8 mouse cellular contexts compared by ENCODE assay signal in the genomic region with DNA sequence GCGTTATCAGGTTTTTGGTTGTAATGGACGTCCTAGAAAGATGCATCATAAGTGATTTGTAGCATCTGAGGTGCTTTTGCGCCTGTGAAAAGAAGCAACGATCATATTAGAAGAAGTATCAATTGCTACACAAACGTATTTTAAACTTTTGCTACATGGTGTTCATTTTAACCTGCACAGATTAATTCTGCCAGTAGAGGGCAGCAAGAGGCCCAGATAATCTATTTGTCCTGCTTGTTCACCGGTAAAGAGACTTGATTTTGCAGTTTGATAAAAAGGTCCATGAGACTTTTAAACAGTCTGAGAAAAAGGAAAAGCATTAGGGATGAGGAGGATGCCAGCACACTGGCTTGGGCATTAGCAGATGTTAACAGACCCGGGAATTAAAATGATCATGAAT. TPM values are rescaled to one million over a fixed set of nuclear protein-coding genes. Genes with fewer than 3 reads are reported as not detected.
A peak's percentile ranks its signal among the peaks of the same experiment; 100 is the strongest.
DNase-seq lines count a peak whose midpoint lies in the region; ATAC-seq and TF ChIP-seq lines count a peak whose summit lies in the region.
"Had no signal": no experiment of that assay in that cellular context is flagged by ENCODE, and none has a peak within 500 bp of the region (broad histone marks: within the 10 kb centered on the region; RNA-seq: fewer than 3 reads in every experiment).

No protein-coding gene starts in this region.

- WGBS in liver, adult 2 months: 26% methylated on average over 7 of the region's 7 CpGs
- 28% methylated on average over 7 of the region's 7 CpGs for WGBS in liver, embryonic 11.5 days

- H3K9me3 ChIP-seq in liver, embryonic 11.5 days (ENCODE audit: control insufficient read depth, low read length): no peaks in the 10 kb centered on the region
- no peaks in the 10 kb centered on the region for H3K9me3 ChIP-seq in G1E (replicated peaks)
- H3K9me3 ChIP-seq: midbrain, embryonic 12.5 days had no signal

- H3K4me1 ChIP-seq in liver, adult 2 months (ENCODE audit: control insufficient read depth, insufficient read depth, low read length): no peaks in the 10 kb centered on the region
- no peaks in the 10 kb centered on the region for H3K4me1 ChIP-seq in liver, embryonic 11.5 days (replicated peaks; ENCODE audit: control insufficient read depth, insufficient read depth, low read length)
- H3K4me1 ChIP-seq in G1E (ENCODE audit: insufficient read depth, low read depth, low read length): no peaks in the 10 kb centered on the region
- H3K4me1 ChIP-seq: midbrain, embryonic 12.5 days had no signal

- no peak overlapping the region for H3K27ac ChIP-seq in liver, adult 2 months (replicated peaks; ENCODE audit: insufficient read depth, low read depth, low read length)
- H3K27ac ChIP-seq in liver, embryonic 11.5 days (ENCODE audit: low read depth, low read length): no peak overlapping the region
- no peak overlapping the region for H3K27ac ChIP-seq in left cerebral cortex, adult 2 months
- H3K27ac ChIP-seq: midbrain, embryonic 12.5 days had no signal

- peak; percentile 26 for DNase-seq in liver, adult 2 months (ENCODE audit: extremely low read depth, low read depth, low spot score)
- no peak for DNase-seq in liver, embryonic 11.5 days (ENCODE audit: low spot score)
- no peak for DNase-seq in G1E (ENCODE audit: low spot score)
- peak; percentile 23 for DNase-seq in adrenal gland, adult 2 months
- DNase-seq in forelimb bud, embryonic 11.5 days (ENCODE audit: low read depth, low spot score): peak; percentile 61
- DNase-seq in left cerebral cortex, adult 2 months (ENCODE audit: extremely low spot score in 1 of 2, low spot score in 2 of 2): peak; percentile 30 to 46
- DNase-seq in right cerebral cortex, postnatal 10 days (ENCODE audit: low spot score in 2 of 2): peak; percentile 55 to 68

- intact Hi-C loops in left cerebral cortex, adult 2 months (cut with DNase I): loop anchor here (1.0 kb wide), 1 partner anchor 73 kb away; no protein-coding TSS in a partner anchor

- TF ChIP-seq POLR2A in liver, adult 2 months (IDR thresholded peaks at IDR 0.05; ENCODE audit: extremely low read depth, insufficient read depth, low read length): no peak

- H3K9ac ChIP-seq in liver, adult 2 months (ENCODE audit: low read depth, low read length): no peak overlapping the region
- no peak overlapping the region for H3K9ac ChIP-seq in liver, embryonic 11.5 days (ENCODE audit: low read depth, low read length)
- H3K9ac ChIP-seq: midbrain, embryonic 12.5 days had no signal

- H3K27me3 ChIP-seq in liver, adult 2 months (ENCODE audit: control insufficient read depth, insufficient read depth, low read length): no peaks in the 10 kb centered on the region
- H3K27me3 ChIP-seq in liver, embryonic 11.5 days (replicated peaks; ENCODE audit: control insufficient read depth, insufficient read depth, low read length): no peaks in the 10 kb centered on the region
- H3K27me3 ChIP-seq in G1E (ENCODE audit: insufficient read depth, low read length): peaks cover 13% of the 10 kb centered on the region
- H3K27me3 ChIP-seq: midbrain, embryonic 12.5 days had no signal

- no peak overlapping the region for H3K4me3 ChIP-seq in liver, adult 2 months (ENCODE audit: insufficient read depth, low read depth, low read length)
- H3K4me3 ChIP-seq in liver, embryonic 11.5 days (ENCODE audit: low read depth, low read length): no peak overlapping the region
- no peak overlapping the region for H3K4me3 ChIP-seq in G1E (ENCODE audit: low read depth, low read length)
- no peak overlapping the region for H3K4me3 ChIP-seq in left cerebral cortex, adult 2 months
- H3K4me3 ChIP-seq: midbrain, embryonic 12.5 days had no signal

- no peaks in the 10 kb centered on the region for H3K79me2 ChIP-seq in liver, adult 2 months (ENCODE audit: control insufficient read depth, insufficient read depth, low read length)

- H3K4me2 ChIP-seq in liver, embryonic 11.5 days: no peak overlapping the region
- H3K4me2 ChIP-seq: midbrain, embryonic 12.5 days had no signal

- no peaks in the 10 kb centered on the region for H3K36me3 ChIP-seq in liver, adult 2 months (ENCODE audit: control insufficient read depth, insufficient read depth, low read length)
- no peaks in the 10 kb centered on the region for H3K36me3 ChIP-seq in liver, embryonic 11.5 days (ENCODE audit: control insufficient read depth, insufficient read depth, low read length)
- no peaks in the 10 kb centered on the region for H3K36me3 ChIP-seq in G1E (replicated peaks)
- H3K36me3 ChIP-seq: midbrain, embryonic 12.5 days had no signal

- no peak for ATAC-seq in liver, embryonic 11.5 days (replicated peaks; ENCODE audit: low FRiP score)
- ATAC-seq in G1E (ENCODE audit: extremely low read depth, insufficient number of reproducible peaks, low FRiP score, poor library complexity, severe bottlenecking): no peak

- peak; percentile 43 for TF ChIP-seq CTCF in liver, adult 2 months (IDR thresholded peaks at IDR 0.05; ENCODE audit: low read depth, low read length)
- TF ChIP-seq CTCF in G1E (IDR thresholded peaks at IDR 0.05; ENCODE audit: low read depth, low read length): peak; percentile 44; the same call in 1 of the 2 replicates
- peak; percentile 91 for TF ChIP-seq CTCF in left cerebral cortex, adult 2 months (IDR thresholded peaks at IDR 0.05)

RNA-seq across cellular contexts. Expression of gene Defb20, which starts 5.9 kb away (rescaled TPM):
- not detected in 2 replicates for total RNA-seq in liver, adult 2 months (2014; rRNA removed)
- not detected in 2 replicates for polyA plus RNA-seq in liver, adult 2 months (2012; rRNA removed)
- polyA plus RNA-seq in liver, embryonic 11.5 days (2014; fragmentation: Nextera tagmentation; extraction: Ambion mirVana): not detected in 2 replicates
- total RNA-seq in G1E (2014; fragmentation: Nextera tagmentation) (not detected in 2 replicates), G1E (2017) (0.22 TPM in 1 of 2 replicates, not detected in the other)
- polyA plus RNA-seq in G1E (2012): not detected in 2 replicates
- total RNA-seq in adrenal gland, adult 2 months (2021): not detected
- not detected in 2 replicates for polyA plus RNA-seq in adrenal gland, adult 2 months (2012; rRNA removed)
- total RNA-seq in left cerebral cortex, adult 2 months (2021): not detected
- polyA plus RNA-seq: midbrain, embryonic 12.5 days had no signal

RNA-seq across cellular contexts. Expression of gene Defb23, which starts 6.6 kb away (rescaled TPM):
- not detected in 2 replicates for total RNA-seq in liver, adult 2 months (2014; rRNA removed)
- polyA plus RNA-seq in liver, adult 2 months (2012; rRNA removed): not detected in 2 replicates
- not detected in 2 replicates for polyA plus RNA-seq in liver, embryonic 11.5 days (2014; fragmentation: Nextera tagmentation; extraction: Ambion mirVana)
- total RNA-seq in G1E (2014; fragmentation: Nextera tagmentation) (not detected in 2 replicates), G1E (2017) (0.29 TPM in 1 of 2 replicates, not detected in the other)
- not detected in 2 replicates for polyA plus RNA-seq in G1E (2012)
- total RNA-seq in adrenal gland, adult 2 months (2021): not detected
- polyA plus RNA-seq in adrenal gland, adult 2 months (2012; rRNA removed): not detected in 2 replicates
- total RNA-seq in left cerebral cortex, adult 2 months (2021): not detected
- polyA plus RNA-seq: midbrain, embryonic 12.5 days had no signal

RNA-seq across cellular contexts. Expression of gene Defb22, which starts 19.0 kb away (rescaled TPM):
- not detected in 2 replicates for total RNA-seq in liver, adult 2 months (2014; rRNA removed)
- polyA plus RNA-seq in liver, adult 2 months (2012; rRNA removed): not detected in 2 replicates
- polyA plus RNA-seq in liver, embryonic 11.5 days (2014; fragmentation: Nextera tagmentation; extraction: Ambion mirVana): not detected in 2 replicates
- total RNA-seq in G1E (2014; fragmentation: Nextera tagmentation) (not detected in 2 replicates), G1E (2017) (not detected in 2 replicates)
- polyA plus RNA-seq in G1E (2012): not detected in 2 replicates
- total RNA-seq in adrenal gland, adult 2 months (2021): not detected
- not detected in 2 replicates for polyA plus RNA-seq in adrenal gland, adult 2 months (2012; rRNA removed)
- total RNA-seq in left cerebral cortex, adult 2 months (2021): not detected
- polyA plus RNA-seq: midbrain, embryonic 12.5 days had no signal

RNA-seq across cellular contexts. Expression of gene Defb26, which starts 40.5 kb away (rescaled TPM):
- total RNA-seq in liver, adult 2 months (2014; rRNA removed): not detected in 2 replicates
- not detected in 2 replicates for polyA plus RNA-seq in liver, adult 2 months (2012; rRNA removed)
- not detected in 2 replicates for polyA plus RNA-seq in liver, embryonic 11.5 days (2014; fragmentation: Nextera tagmentation; extraction: Ambion mirVana)
- total RNA-seq in G1E (2014; fragmentation: Nextera tagmentation) (not detected in 2 replicates), G1E (2017) (not detected in 2 replicates)
- not detected in 2 replicates for polyA plus RNA-seq in G1E (2012)
- not detected for total RNA-seq in adrenal gland, adult 2 months (2021)
- not detected in 2 replicates for polyA plus RNA-seq in adrenal gland, adult 2 months (2012; rRNA removed)
- not detected for total RNA-seq in left cerebral cortex, adult 2 months (2021)
- polyA plus RNA-seq: midbrain, embryonic 12.5 days had no signal

RNA-seq across cellular contexts. Expression of gene Defb28, which starts 47.1 kb away (rescaled TPM):
- not detected in 2 replicates for total RNA-seq in liver, adult 2 months (2014; rRNA removed)
- polyA plus RNA-seq in liver, adult 2 months (2012; rRNA removed): not detected in 2 replicates
- not detected in 2 replicates for polyA plus RNA-seq in liver, embryonic 11.5 days (2014; fragmentation: Nextera tagmentation; extraction: Ambion mirVana)
- total RNA-seq in G1E (2014; fragmentation: Nextera tagmentation) (not detected in 2 replicates), G1E (2017) (not detected in 2 replicates)
- not detected in 2 replicates for polyA plus RNA-seq in G1E (2012)
- total RNA-seq in adrenal gland, adult 2 months (2021): not detected
- not detected in 2 replicates for polyA plus RNA-seq in adrenal gland, adult 2 months (2012; rRNA removed)
- total RNA-seq in left cerebral cortex, adult 2 months (2021): not detected
- polyA plus RNA-seq: midbrain, embryonic 12.5 days had no signal

Comparison
In these comparisons a context has a peak if more than half of its experiments do, and no peak if none do; other contexts are left out.
1. DNase-seq: peak in liver, adult 2 months (single experiment), adrenal gland, adult 2 months (single experiment), forelimb bud, embryonic 11.5 days (single experiment), left cerebral cortex, adult 2 months (2 of 2) and right cerebral cortex, postnatal 10 days (2 of 2); none in liver, embryonic 11.5 days (single experiment) and G1E (single experiment).
2. Peak in every context shown above with its lines, with median percentiles within 50 percentile points of each other: CTCF ChIP-seq.